Mouse (Mus musculus) testis, adult 2 months (tissue): Measurements from ENCODE around the gene Barx1. TPM values are rescaled to one million over a fixed set of nuclear protein-coding genes. Genes with fewer than 3 reads are reported as not detected.

Experiments used
- H3K27ac ChIP-seq: fragments of 200-500 bp; 2 replicates; pipeline ENCODE4 v1.5.1; 2012; ENCODE audit warnings: low read depth, low read length; ENCODE audit not compliant: control insufficient read depth, insufficient read depth
- H3K27me3 ChIP-seq: fragments of 200-500 bp; 2 replicates; pipeline ENCODE4 v1.6.1; 2012; ENCODE audit warnings: mild to moderate bottlenecking, low read length, moderate library complexity; ENCODE audit not compliant: control insufficient read depth, insufficient read depth
- H3K36me3 ChIP-seq: fragments of 200-500 bp; 2 replicates; pipeline ENCODE4 v1.6.1; 2012; ENCODE audit warnings: mild to moderate bottlenecking, low read length; ENCODE audit not compliant: control insufficient read depth, insufficient read depth
- H3K4me1 ChIP-seq: fragments of 200-500 bp; 2 replicates; pipeline ENCODE4 v1.6.1; 2012; ENCODE audit warnings: low read length; ENCODE audit not compliant: control insufficient read depth, insufficient read depth
- H3K4me3 ChIP-seq: fragments of 200-500 bp; 2 replicates; pipeline ENCODE4 v1.5.1; 2012; ENCODE audit warnings: low read depth, mild to moderate bottlenecking, low read length, moderate library complexity, mixed read lengths; ENCODE audit not compliant: control insufficient read depth
- CTCF ChIP-seq: fragments of 200-500 bp; IDR thresholded peaks from 2 replicates; pipeline ENCODE4 v1.5.1; 2012; ENCODE audit warnings: low read depth, mild to moderate bottlenecking, inconsistent platforms, low read length, moderate library complexity; ENCODE audit not compliant: control insufficient read depth, insufficient read depth, insufficient replicate concordance
- POLR2A ChIP-seq: fragments of 200-500 bp; IDR thresholded peaks from 2 replicates; pipeline ENCODE4 v1.6.1; 2012; ENCODE audit warnings: low read depth, mild to moderate bottlenecking, inconsistent platforms, low read length, moderate library complexity; ENCODE audit not compliant: control insufficient read depth
- polyA plus RNA-seq: library from polyadenylated mRNA; depleted of rRNA; stranded (reverse); fragments of >200 nt; gene quantifications from 2 replicates; pipeline ENCODE4 v1.2.3, GENCODE M21; 2012

The Barx1 gene
- polyA plus RNA-seq, 1 experiment = 0.19 TPM

DNA sequence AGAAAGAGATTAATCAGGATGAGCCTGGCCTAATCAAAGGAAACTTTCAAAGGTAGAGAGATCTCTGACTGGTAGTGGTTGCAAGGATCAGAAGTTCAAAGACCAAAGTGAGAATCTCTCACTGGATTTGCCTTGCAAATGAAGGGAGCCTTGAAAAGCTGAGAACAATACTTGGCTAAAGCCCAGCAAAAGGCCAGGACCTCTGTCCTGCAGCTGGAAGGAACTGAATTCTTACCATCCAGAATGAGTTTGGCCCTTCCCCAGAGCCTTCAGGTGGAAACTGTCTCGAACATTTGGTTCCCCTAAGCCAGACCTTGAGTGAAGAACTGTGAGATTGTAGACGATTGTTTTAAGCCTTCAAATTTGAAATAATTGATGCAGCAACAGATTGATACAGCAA is 25.1 kb upstream of the Barx1 start:
- no peak overlapping the region for H3K4me3 ChIP-seq
- H3K4me1 ChIP-seq = no peaks in the 10 kb centered on the region
- no peak overlapping the region for H3K27ac ChIP-seq
- H3K36me3 ChIP-seq = no peaks in the 10 kb centered on the region
- no peak for TF ChIP-seq CTCF
- no peak for TF ChIP-seq POLR2A
- H3K27me3 ChIP-seq = no peaks in the 10 kb centered on the region

- TF ChIP-seq POLR2A (no peak), CTCF (peak; percentile 53; the same call in 1 of the 2 replicates)
- no peaks in the 10 kb centered on the region for H3K4me1 ChIP-seq
- H3K36me3 ChIP-seq = no peaks in the 10 kb centered on the region
- H3K27me3 ChIP-seq = no peaks in the 10 kb centered on the region
- no peak overlapping the region for H3K27ac ChIP-seq
- no peak overlapping the region for H3K4me3 ChIP-seq
These were observed 23.2 kb upstream of the Barx1 start for GRCm38 (mm10) chr13:48639570-48639969.

- Histone ChIP-seq H3K27ac (no peak overlapping the region), H3K27me3 (no peaks in the 10 kb centered on the region), H3K4me1 (no peaks in the 10 kb centered on the region), H3K36me3 (no peaks in the 10 kb centered on the region), H3K4me3 (no peak overlapping the region)
- TF ChIP-seq CTCF = no peak
- no peak for TF ChIP-seq POLR2A
These were observed 19.7 kb upstream of the Barx1 start for GRCm38 (mm10) chr13:48643072-48643471.

- TF ChIP-seq CTCF (no peak), POLR2A (no peak)
- Histone ChIP-seq H3K4me3 (no peak overlapping the region), H3K27ac (no peak overlapping the region), H3K4me1 (no peaks in the 10 kb centered on the region), H3K36me3 (no peaks in the 10 kb centered on the region), H3K27me3 (no peaks in the 10 kb centered on the region)
These were observed 18.8 kb upstream of the Barx1 start for GRCm38 (mm10) chr13:48643991-48644390.

DNA sequence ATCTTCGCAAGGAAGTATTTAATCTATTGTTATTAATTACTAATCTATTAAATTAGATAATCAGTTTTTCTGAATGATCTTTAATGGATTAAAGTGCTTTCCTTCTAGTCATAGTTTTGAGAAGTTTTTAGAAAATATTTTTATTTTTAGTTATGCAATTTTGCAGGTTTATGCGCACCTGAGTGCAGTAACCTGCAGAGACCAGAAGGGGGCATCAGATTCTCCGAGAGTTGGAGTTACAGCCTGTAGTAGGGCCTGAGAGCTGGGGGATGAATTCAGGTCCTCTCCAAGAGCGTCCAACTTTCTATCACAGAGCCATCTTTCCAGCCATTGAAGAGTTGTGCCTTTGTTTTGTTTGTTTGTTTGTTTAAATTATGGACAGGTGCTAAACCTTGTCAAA is 16.1 kb upstream of the Barx1 start:
- H3K36me3 ChIP-seq = no peaks in the 10 kb centered on the region
- peak; percentile 19; the same call in 1 of the 2 replicates for TF ChIP-seq CTCF
- no peak for TF ChIP-seq POLR2A
- H3K27ac ChIP-seq = no peak overlapping the region
- no peaks in the 10 kb centered on the region for H3K4me1 ChIP-seq
- no peaks in the 10 kb centered on the region for H3K27me3 ChIP-seq
- no peak overlapping the region for H3K4me3 ChIP-seq

DNA sequence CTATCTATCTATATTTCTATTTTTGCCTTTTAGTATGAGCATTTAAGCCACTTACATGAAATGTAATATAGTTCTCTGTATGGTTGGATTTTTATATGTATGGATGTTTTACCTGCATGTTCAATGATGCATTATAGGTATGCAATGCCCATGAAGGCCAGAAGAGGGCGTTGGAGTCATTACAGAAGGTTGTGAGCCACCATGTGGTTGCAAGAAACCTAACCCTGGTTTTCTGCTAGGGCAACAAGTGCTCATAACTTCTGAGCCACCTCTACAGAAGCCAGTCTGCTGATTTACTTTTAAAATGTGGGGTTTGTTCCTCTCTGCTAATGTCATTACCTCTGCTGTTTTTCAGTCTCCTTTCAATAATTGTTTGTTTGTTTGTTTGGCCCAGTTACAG is 12.2 kb upstream of the Barx1 start:
- TF ChIP-seq CTCF (no peak), POLR2A (no peak)
- Histone ChIP-seq H3K36me3 (no peaks in the 10 kb centered on the region), H3K27ac (no peak overlapping the region), H3K27me3 (no peaks in the 10 kb centered on the region), H3K4me3 (no peak overlapping the region), H3K4me1 (no peaks in the 10 kb centered on the region)

DNA sequence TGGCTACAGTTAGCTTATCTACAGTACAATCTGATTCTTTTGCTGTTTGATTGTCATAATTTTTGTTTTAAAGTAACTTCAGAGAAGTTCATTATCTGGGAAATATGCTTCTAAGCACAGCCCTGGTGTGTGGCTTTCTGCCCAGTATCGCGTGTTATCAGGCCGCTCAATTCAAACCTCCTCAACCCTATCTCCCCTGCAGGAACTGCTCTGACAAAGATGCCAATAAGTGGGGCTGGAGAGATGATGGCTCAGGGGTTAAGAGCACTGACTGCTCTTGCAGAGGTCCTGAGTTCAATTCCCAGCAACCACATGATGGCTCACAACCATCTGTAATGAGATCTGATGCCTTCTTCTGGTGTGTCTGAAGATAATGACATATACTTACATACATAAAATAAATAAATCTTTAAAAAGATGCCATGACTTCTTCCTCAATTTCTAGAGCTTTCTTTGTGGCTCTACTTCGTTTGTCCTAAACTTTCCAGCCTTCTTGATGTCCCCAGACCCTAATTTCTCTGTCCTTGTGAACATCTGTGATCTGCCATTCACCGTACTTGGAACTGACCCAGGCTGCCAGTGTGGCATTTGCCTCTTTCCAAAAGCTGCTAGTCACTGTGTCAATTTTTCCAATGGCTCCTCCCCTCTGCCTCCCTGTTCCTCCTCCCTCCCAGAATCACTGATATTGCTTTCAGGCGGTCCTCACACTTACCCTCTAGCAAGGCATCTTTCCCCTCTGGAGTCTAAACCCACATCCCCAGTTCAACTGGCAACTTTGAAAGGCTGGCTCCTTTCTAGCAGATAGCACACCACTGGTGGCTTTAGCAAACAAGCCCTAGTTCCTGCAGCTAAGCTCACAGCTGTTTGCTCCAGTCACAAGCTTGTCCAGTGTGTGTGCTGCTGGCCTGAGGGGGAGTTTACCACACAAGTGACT is 11.4 kb upstream of the Barx1 start:
- H3K27ac ChIP-seq = no peak overlapping the region
- H3K4me1 ChIP-seq = no peaks in the 10 kb centered on the region
- H3K4me3 ChIP-seq = no peak overlapping the region
- H3K27me3 ChIP-seq = no peaks in the 10 kb centered on the region
- no peaks in the 10 kb centered on the region for H3K36me3 ChIP-seq
- TF ChIP-seq POLR2A = no peak
- TF ChIP-seq CTCF = no peak
